Mouse (Mus musculus) ovary, postnatal 10 days (tissue): ENCODE data around the gene Armcx3.
"Not testable (repeated sequence)": the region's sequence is repeated elsewhere in the genome, so short reads cannot be mapped to it uniquely, and the experiment has no call there.

Experiments
- DNase-seq: peaks from one replicate; pipeline ENCODE4 v3.0.0; 2022; ENCODE audit warnings: low spot score

Gene Armcx3

GRCm38 (mm10) chrX:134756434-134757292, at the start of gene Armcx3:
TSS of gene Armcx3 (plus strand) at chrX:134756595.
- peak; percentile 15 for DNase-seq

- DNase-seq, result no peak
Observed at GRCm38 (mm10) chrX:134716863-134717262, 39.5 kb upstream of the Armcx3 start.

GRCm38 (mm10) chrX:134717752-134718308, 38.6 kb upstream of the Armcx3 start, which contains the start of gene Armcx1:
TSS of gene Armcx1 (plus strand) at chrX:134717963.
- peak; percentile 26 for DNase-seq

- DNase-seq, result peak; percentile 19
Observed at GRCm38 (mm10) chrX:134718524-134718923, 37.9 kb upstream of the Armcx3 start.

GRCm38 (mm10) chrX:134723762-134724161, 32.6 kb upstream of the Armcx3 start:
- DNase-seq, result not testable (repeated sequence)

- no peak for DNase-seq
Observed at GRCm38 (mm10) chrX:134729778-134730177, 26.6 kb upstream of the Armcx3 start.

GRCm38 (mm10) chrX:134737796-134738195, 18.6 kb upstream of the Armcx3 start:
- DNase-seq, result no peak

- DNase-seq, result no peak
Observed at GRCm38 (mm10) chrX:134739160-134739559, 17.2 kb upstream of the Armcx3 start.

GRCm38 (mm10) chrX:134741862-134742261, 14.5 kb upstream of the Armcx3 start:
- DNase-seq, result no peak

GRCm38 (mm10) chrX:134746459-134746858, 9.9 kb upstream of the Armcx3 start:
- no peak for DNase-seq

- peak; percentile 25 for DNase-seq
Observed at GRCm38 (mm10) chrX:134750764-134751592, 5.4 kb upstream of the Armcx3 start, which contains the start of gene Armcx6. TSS of gene Armcx6 (minus strand) at chrX:134751417.

GRCm38 (mm10) chrX:134751910-134752309, 4.5 kb upstream of the Armcx3 start:
- no peak for DNase-seq

GRCm38 (mm10) chrX:134752584-134752983, 3.8 kb upstream of the Armcx3 start:
- DNase-seq, result no peak

GRCm38 (mm10) chrX:134757293-134757995, 1.0 kb downstream of the Armcx3 start:
- no peak for DNase-seq

- DNase-seq, result not testable (repeated sequence)
Observed at GRCm38 (mm10) chrX:134763428-134764198, 7.2 kb downstream of the Armcx3 start.

- DNase-seq, result no peak
Observed at GRCm38 (mm10) chrX:134787728-134788127, 31.3 kb downstream of the Armcx3 start.

GRCm38 (mm10) chrX:134807833-134808754, 51.7 kb downstream of the Armcx3 start:
- DNase-seq, result no peak

- no peak for DNase-seq
Observed at GRCm38 (mm10) chrX:134808755-134809224, 52.4 kb downstream of the Armcx3 start, which contains the start of gene Armcx2. TSS of gene Armcx2 (minus strand) at chrX:134809221.
